Mouse (Mus musculus) heart, adult 8-10 months (tissue): ENCODE results near the gene Dchs2. TPM values are rescaled to one million over a fixed set of nuclear protein-coding genes. Genes with fewer than 3 reads are reported as not detected.
"Not testable (repeated sequence)": the region's sequence is repeated elsewhere in the genome, so short reads cannot be mapped to it uniquely, and the experiment has no call there.

ENCODE experiments used
- DNase-seq: peaks from one replicate; pipeline ENCODE4 v3.0.0; 2022; ENCODE audit warnings: low spot score
- total RNA-seq, 4 experiments: library from RNA; stranded (reverse); gene quantifications; 2 replicates each; pipeline ENCODE4 v1.2.4; 2022

The Dchs2 gene
- under 1 TPM; 0.78 to 0.87 (median 0.81) TPM for total RNA-seq

- no peak for DNase-seq
These were observed at the start of gene Dchs2 for GRCm38 (mm10) chr3:83127726-83128448. Dchs2 (plus strand) TSS chr3:83127948.

- DNase-seq: peak; percentile 29
These were observed 47.1 kb upstream of the Dchs2 start for GRCm38 (mm10) chr3:83080567-83081055.

- DNase-seq: no peak
These were observed 30.2 kb upstream of the Dchs2 start for GRCm38 (mm10) chr3:83097586-83097985.

- DNase-seq: no peak
These were observed 29.2 kb upstream of the Dchs2 start for GRCm38 (mm10) chr3:83098546-83099034.

- no peak for DNase-seq
These were observed 28.6 kb upstream of the Dchs2 start for GRCm38 (mm10) chr3:83099139-83099538.

DNA sequence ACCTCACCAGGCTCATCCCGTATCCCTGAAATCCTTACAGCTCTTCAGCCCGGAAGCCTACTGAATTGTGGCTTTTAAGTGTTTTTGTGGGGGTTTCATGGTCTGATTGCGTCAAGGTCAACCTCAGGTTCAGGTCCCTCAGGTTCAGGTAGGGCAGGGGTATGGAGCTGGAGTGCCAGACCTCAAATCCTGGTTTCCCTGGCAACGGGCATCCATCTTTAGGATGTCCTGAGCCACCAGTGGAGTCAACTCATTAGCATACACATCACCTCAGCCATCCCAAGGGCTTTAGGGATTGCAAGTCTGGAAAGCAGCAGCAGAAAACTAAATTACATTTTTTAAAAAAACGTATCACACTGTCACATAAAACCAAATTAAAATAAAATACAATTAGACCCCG is 28.1 kb upstream of the Dchs2 start:
- DNase-seq: no peak

DNA sequence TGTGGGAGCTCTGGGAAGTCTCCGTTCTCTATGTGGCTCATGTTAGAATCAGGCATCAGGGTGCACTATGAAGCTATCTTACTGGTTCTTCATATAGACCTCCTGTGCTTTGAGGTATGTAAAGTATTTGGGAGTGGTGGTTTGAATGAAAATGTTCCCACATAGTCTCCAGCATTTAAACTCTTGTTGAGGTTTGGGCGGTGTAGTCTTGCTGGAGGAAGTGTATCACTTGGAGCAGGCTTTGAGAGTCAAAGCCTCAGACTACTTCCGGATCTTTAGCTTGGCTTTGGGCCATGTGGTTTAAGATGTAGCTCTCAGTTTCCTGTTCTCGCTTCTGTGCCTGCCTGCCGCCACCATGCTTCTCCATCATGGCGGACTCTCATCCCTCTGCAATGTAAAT is 25.5 kb upstream of the Dchs2 start:
- no peak for DNase-seq

GRCm38 (mm10) chr3:83110163-83110562 is 17.6 kb upstream of the Dchs2 start:
- no peak for DNase-seq

- no peak for DNase-seq
These were observed 16.1 kb upstream of the Dchs2 start for GRCm38 (mm10) chr3:83111485-83112261.

GRCm38 (mm10) chr3:83112869-83113268 is 14.9 kb upstream of the Dchs2 start:
- no peak for DNase-seq

GRCm38 (mm10) chr3:83114946-83115345 is 12.8 kb upstream of the Dchs2 start:
- no peak for DNase-seq

GRCm38 (mm10) chr3:83117592-83117991 is 10.2 kb upstream of the Dchs2 start:
- DNase-seq: no peak

DNA sequence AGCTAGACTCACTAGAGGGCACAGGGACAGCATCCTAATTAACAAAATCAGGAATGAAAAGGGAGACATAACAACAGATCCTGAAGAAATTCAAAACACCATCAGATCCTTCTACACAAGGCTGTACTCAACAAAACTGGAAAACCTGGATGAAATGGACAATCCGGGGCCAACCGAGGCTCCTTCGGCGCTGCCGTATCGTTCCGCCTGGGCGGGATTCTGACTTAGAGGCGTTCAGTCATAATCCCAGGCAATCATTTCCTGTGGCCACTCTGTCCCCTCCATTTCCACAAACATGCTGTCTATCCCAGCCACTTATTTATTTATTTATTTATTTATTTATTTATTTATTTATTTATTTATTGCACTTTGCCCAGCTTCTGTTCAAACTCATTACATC is 3.8 kb upstream of the Dchs2 start:
- DNase-seq: not testable (repeated sequence)

GRCm38 (mm10) chr3:83127088-83127725 is 541 bp upstream of the Dchs2 start:
- DNase-seq: no peak

GRCm38 (mm10) chr3:83128449-83128922 is 738 bp downstream of the Dchs2 start:
- DNase-seq: no peak

GRCm38 (mm10) chr3:83129151-83129550 is 1.4 kb downstream of the Dchs2 start:
- DNase-seq: no peak

DNA sequence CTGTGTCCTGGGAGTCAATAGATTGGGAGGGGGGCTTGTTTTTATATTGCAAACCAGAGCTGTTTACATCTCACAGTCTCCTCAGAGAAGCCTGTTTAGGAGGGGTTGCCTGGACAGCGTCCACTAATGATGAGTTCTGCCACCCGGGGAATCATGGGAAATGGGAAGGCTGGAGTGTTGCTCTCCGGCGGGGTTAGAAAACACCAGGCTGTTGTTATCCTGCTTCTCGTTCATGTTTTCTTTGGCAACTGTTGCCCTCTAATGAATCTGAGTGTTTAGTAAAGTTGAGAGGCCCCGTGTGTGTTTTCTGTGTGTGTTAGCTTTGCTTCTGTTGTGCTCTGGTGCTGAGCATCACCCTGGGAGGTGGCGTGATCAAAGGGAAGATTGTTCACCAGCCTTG is 8.7 kb downstream of the Dchs2 start:
- DNase-seq: peak; percentile 28

- DNase-seq: peak; percentile 29
These were observed 11.1 kb downstream of the Dchs2 start for GRCm38 (mm10) chr3:83138820-83139219.

DNA sequence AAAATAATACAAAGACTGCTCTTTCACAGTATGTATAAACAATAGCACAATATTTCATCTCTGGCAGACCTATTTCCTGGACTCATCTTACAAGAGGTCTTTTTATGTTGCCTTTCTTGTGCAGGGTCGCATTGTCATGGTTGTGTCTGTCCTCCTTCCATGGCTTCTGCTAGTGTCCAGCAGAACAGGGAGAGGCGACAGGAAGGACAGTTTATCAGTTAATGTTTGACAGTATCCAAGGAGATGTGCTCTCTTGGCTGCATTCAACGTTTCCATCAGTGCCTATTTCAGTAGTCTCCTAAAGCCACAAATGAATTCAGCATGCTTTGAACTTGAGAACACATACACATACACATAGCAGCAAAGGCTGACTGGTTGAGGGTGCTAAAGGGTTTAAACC is 17.9 kb downstream of the Dchs2 start:
- no peak for DNase-seq

- no peak for DNase-seq
These were observed 19.7 kb downstream of the Dchs2 start for GRCm38 (mm10) chr3:83147273-83148054.

- DNase-seq: no peak
These were observed 20.3 kb downstream of the Dchs2 start for GRCm38 (mm10) chr3:83148055-83148447.
